Mouse (Mus musculus) liver, embryonic 14.5 days (tissue): ENCODE data around the gene Srpk2.

Experiments
- CTCF ChIP-seq: IDR thresholded peaks from 2 replicates; pipeline ENCODE4 v1.5.1; 2016; ENCODE audit warnings: antibody characterized with exemption, low read depth, control low read depth
- EP300 ChIP-seq: IDR thresholded peaks from 2 replicates; pipeline ENCODE4 v1.6.1; 2016; ENCODE audit warnings: antibody characterized with exemption, low read depth

GRCm38 (mm10) chr5:23620621-23621020, 63.8 kb downstream of the Srpk2 start:
- TF ChIP-seq CTCF: no peak
- TF ChIP-seq EP300: no peak
